Mouse (Mus musculus) R1 (cell line): ENCODE measurements around the gene Csk.

Experiments
- DNase-seq: peaks from one replicate; pipeline ENCODE4 v3.0.0-alpha.2; 2018; ENCODE audit warnings: low read depth, low spot score

The Csk gene

DNA sequence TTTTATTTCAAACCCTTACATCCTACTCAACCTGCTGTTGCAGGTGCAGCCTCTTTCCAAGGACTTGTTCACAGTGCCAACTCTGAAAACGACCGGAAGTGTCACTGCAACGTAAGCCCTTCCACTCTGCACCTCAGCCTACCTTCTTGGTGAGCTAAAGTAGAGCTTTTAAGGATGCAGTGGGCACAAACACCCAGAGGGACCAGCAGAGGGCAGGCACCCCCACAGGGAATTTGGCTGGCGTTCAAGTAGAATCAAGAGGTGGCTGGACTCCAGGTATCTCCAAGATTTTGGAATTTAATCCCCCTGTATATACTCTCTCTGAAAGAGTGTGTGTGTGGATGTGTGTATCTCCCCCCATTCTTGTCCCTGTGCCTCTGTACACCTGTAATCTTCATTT lies 4.4 kb upstream of the Csk start:
- no peak for DNase-seq

DNA sequence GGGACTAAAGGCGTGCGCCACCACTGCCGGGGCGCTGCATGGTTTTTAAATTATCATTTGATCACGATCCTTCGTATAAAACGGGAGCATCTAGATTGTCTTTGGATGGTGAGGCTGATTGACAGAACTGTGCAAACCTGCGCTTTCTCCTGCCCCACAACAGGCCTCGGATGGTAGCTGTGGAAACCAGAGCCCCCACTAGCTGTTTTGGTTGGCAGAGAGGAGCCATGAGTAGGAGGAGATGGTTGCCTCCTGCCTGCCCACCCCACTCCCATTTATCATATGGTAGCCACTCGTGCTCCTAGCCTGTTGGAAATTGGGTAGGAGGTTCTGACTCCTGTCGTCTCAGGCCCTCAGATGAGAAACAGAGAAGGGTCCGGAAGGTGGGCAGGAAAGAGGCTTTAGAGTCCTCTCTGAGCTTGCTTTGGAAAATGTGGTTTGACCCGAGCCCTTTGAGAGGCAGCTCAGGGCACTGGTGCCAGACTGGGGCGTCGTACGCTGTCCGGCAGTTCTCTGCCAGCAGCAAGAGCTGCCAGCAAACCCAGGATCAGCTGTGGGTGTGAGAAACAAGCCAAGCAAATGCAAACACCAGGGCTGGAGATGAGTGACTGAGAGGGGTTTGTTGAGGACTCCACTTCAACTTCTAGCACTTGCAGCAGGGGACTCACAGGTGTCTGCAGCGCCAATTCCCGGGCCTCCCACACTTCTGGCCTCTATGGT lies 3.4 kb upstream of the Csk start:
- DNase-seq, result no peak

GRCm38 (mm10) chr9:57655749-57656148 lies 2.3 kb upstream of the Csk start:
- DNase-seq, result peak; percentile 95

- DNase-seq, result no peak
Measured at GRCm38 (mm10) chr9:57654966-57655365, 1.5 kb upstream of the Csk start.

DNA sequence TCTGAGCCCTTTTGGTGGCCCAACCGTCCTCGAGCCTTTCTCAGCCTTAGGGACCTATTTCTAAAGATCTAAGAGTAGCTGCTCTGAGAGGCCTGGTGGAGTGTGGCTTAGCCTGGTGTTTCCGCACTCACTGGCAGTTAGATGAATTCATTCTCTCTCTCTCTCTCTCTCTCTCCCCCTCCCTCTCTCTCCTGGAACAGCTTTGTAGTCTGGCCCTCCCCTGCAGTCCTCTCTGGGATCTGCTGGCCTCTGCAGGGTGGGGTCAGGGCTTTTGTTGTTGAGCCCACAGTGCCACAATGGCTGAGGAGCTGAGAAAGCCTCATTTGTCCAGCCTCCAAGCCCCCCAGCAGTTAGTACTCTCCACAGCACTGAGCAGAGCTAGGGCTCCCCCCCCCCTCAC lies 576 bp downstream of the Csk start:
- no peak for DNase-seq

DNA sequence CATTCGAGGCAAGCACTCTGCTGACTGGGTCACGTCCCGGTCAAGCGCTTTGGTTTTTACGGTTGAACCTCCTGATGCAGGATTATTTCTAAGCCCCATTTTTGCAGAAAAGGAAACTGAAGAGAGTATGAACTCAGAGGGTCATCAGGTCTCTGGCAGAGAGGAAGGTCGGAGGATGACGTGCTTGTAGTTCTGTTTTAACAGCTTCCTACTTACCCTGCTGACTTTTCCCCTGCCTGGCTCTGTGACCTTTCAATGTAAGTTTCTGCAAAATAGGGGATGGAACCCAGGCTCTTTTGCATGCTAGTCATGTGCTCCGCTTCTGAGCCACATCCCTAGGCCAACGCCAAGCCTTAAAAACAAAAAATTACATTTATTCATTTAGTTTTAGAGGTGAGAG lies 1.1 kb downstream of the Csk start:
- no peak for DNase-seq

- peak; percentile 57 for DNase-seq
Measured at GRCm38 (mm10) chr9:57650786-57651311, 2.6 kb downstream of the Csk start.

GRCm38 (mm10) chr9:57650130-57650785 lies 3.2 kb downstream of the Csk start:
- DNase-seq, result no peak

- DNase-seq, result no peak
Measured at GRCm38 (mm10) chr9:57647286-57648108, 5.9 kb downstream of the Csk start.

DNA sequence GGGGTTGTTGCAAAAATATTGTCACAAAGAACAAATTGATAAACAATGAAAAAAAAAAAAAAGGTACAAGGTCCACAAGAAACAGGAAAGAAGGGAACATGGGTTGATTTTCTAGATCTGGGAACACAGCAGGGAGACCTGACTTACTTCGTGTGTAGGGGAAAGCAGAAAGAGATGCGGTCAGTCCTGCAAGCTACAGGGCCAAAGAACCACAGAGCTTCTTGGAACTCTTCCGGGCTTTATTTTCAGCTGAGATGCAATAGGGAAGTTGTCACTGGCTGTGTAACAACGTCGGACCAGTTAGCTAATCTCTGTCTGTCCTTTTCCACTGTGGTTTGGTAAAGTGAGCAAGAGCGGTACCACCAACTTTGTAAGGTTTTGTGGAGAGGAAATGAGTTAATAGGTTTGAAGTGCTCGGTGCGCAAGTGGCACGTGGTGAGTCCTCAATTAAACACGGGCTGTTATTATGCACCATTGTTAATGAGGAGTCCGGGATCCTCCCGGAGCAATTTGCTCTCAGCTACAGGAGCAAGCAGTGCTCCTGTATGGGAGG lies 6.8 kb downstream of the Csk start:
- no peak for DNase-seq

DNA sequence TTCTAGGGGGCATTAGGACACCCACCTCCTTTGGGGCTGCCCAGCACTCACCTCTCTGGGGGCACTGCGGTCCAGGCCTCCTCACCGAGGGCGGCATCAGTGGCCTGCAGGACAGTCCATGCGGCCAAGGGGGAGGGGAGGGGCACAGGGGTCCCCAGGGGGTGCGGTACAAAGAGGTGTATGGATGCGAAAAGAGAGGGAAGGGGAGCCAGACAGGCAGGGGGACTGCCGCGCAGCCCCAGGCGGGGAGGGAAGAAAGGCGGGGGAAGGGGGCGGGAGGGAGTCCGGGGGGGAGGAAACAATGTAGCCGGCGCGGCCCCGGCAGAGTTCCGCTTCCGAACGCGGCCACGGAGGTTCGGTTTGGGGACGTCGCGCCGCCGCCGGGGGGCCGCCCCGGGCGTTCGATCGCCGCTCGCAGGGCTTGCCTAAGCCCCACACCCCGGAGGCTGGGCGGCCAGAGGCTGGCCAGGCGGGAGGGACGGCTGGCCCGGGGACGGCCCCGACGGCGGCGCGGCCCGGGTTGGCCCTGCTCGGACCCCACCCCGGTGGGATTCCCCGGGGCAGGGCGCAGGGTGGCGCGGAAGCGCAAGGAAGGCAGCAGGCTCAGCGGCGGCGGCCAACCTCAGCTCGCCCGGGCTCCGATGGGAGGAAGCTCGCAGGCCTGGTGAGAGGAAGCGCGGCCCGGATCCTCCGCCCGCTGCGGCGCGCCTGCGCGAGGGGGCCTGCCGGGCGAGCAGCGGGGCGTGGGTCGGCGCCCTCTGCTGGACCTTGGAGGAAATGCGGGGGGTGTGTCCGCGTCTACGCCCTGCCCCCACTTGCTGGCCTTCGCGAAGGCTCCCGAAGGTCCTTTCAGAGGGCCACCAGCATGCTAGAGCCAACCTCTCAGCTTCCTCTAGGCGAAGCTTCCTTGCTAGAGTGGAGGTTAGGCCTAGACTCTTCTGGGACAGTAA lies 8.2 kb downstream of the Csk start:
- peak; percentile 83 for DNase-seq

DNA sequence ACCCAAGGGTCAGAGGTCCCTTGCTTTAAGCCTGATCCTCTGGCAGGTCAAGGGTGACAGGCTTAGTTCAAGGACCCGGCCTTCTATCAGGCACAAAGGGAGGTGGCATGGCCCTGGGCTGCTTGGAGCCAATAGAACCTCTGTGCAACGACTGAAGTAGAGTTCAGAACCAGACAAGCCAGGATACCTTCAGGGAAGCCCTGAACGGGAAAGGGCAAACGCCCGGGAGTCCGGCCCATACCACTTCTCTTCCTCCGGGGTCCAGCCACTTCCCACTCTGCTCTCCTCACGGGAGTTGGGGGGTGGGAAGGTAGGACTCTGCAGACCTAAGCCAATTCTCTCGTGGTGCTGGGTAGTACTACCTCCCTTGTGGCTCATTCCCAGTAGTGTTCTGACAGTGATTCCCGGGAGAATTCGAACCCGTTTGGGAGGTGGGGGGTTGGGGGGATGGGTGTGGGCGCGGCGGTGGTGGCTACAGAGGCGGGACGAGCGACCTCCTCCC lies 8.9 kb downstream of the Csk start:
- DNase-seq, result peak; percentile 33

DNA sequence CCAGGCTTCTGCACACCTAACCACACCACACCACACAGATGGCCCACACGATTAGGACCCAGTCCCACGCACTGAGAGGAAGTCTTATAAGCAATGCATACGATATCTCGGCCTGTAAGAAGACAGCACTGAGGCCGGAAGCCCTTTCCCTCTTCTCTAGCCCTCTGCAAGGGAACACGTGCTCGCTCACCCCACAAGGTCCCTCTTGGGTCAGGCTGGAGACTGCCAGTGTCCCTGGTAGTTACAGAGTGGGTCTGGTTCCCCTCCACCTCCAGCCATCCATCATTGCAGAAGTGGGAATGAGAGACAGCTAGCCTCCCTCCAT lies 9.6 kb downstream of the Csk start:
- DNase-seq, result no peak

GRCm38 (mm10) chr9:57643169-57643855 lies 10.1 kb downstream of the Csk start:
- no peak for DNase-seq

DNA sequence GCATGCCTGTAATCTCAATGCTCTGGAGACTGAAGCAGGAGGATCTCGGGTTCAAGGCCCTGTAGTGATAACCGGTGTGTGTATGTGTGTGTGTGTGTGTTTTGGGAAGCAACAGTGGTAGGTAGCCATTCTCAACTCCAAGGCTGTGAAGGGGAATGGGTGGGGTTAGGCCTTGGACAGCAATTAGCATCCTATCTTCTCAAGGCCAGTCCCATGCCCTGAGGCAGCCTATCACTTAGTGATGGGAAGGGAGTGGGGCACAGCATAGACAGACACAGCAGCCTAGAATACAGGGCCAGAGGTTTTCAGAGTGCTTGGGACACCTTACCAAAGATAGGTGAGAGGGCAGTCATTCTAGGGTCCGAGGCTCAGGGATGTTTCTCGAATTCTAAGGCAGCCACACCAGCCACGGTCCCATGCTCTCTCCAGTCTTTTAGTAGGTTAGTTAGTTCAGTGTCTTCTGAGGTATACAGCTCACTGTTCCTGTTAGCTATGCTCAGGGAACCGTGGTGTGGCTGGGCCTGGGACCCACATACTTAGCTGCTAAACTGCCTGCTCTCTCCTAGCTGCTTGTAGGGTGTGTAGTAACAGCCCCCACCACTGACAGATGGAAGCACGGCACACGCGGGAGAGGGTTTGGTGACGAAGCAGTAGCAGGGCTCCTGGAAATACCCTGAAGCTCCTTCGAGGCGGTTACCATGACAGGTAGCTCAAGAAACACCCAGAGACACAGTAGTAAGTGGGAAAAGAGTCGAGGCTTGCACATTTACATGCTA lies 11.5 kb downstream of the Csk start:
- DNase-seq, result no peak

DNA sequence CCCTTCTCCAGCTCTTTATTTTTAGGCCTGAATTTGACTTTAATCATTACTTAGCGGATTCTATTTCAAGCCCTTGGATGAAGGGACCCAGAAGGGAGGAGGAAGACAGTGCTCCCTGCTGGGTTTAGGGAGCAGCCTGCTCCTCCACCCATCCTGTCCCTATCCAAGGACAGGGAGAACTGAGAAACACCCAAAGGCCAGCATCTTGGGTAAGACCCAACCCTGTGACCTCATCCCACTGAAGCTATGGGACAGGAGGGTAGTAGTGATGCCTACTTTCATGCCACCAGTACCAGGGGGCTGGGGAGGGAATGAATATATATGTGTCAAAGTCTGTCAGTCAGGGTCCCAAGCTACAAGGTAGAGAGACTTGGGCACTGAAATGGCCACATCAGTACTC lies 12.4 kb downstream of the Csk start:
- no peak for DNase-seq

GRCm38 (mm10) chr9:57640384-57640783 lies 13.0 kb downstream of the Csk start:
- no peak for DNase-seq

- no peak for DNase-seq
Measured at GRCm38 (mm10) chr9:57639661-57640328, 13.6 kb downstream of the Csk start.
